Mouse (Mus musculus): Measurements from ENCODE around the gene Bbs1.
"Not testable (repeated sequence)": the region's sequence is repeated elsewhere in the genome, so short reads cannot be mapped to it uniquely, and the experiment has no call there.

Bbs1 gene

GRCm38 (mm10) chr19:4891798-4892197, 14.6 kb downstream of the Bbs1 start:
- in situ Hi-C loops (cut with MboI; ENCODE audit: unreplicated experiment in 2 of 2), result no loop called here

- in situ Hi-C loops (cut with MboI; ENCODE audit: unreplicated experiment in 2 of 2), result no loop called here
These were observed 16.6 kb downstream of the Bbs1 start for GRCm38 (mm10) chr19:4889791-4890190.

GRCm38 (mm10) chr19:4883961-4884360, 22.5 kb downstream of the Bbs1 start:
- in situ Hi-C loops (cut with MboI; ENCODE audit: unreplicated experiment in 2 of 2), result no loop called here

GRCm38 (mm10) chr19:4879324-4879703, 27.1 kb downstream of the Bbs1 start:
- in situ Hi-C loops (cut with MboI; ENCODE audit: unreplicated experiment in 2 of 2), result no loop called here

GRCm38 (mm10) chr19:4878405-4879323, 27.8 kb downstream of the Bbs1 start, which contains the start of gene Zdhhc24:
Gene Zdhhc24, plus strand, starts transcription at chr19:4878668.
- in situ Hi-C loops (cut with MboI; ENCODE audit: unreplicated experiment in 2 of 2), result no loop called here

GRCm38 (mm10) chr19:4877785-4878184, 28.6 kb downstream of the Bbs1 start, which contains the start of gene Actn3:
Gene Actn3, minus strand, starts transcription at chr19:4877909.
- in situ Hi-C loops (cut with MboI; ENCODE audit: unreplicated experiment in 2 of 2), result no loop called here

GRCm38 (mm10) chr19:4876755-4877154, 29.7 kb downstream of the Bbs1 start:
- in situ Hi-C loops (cut with MboI; ENCODE audit: unreplicated experiment in 2 of 2), result no loop called here

GRCm38 (mm10) chr19:4876241-4876640, 30.2 kb downstream of the Bbs1 start:
- in situ Hi-C loops (cut with MboI; ENCODE audit: unreplicated experiment in 2 of 2), result no loop called here

- in situ Hi-C loops (cut with MboI; ENCODE audit: unreplicated experiment in 2 of 2), result not testable (repeated sequence)
These were observed 31.8 kb downstream of the Bbs1 start for GRCm38 (mm10) chr19:4874613-4875012.

- in situ Hi-C loops (cut with MboI; ENCODE audit: unreplicated experiment in 2 of 2), result no loop called here
These were observed 41.3 kb downstream of the Bbs1 start for GRCm38 (mm10) chr19:4865147-4865546.

- in situ Hi-C loops (cut with MboI; ENCODE audit: unreplicated experiment in 2 of 2), result no loop called here
These were observed 43.4 kb downstream of the Bbs1 start for GRCm38 (mm10) chr19:4863048-4863447.

- in situ Hi-C loops (cut with MboI; ENCODE audit: unreplicated experiment in 2 of 2), result no loop called here
These were observed 47.3 kb downstream of the Bbs1 start for GRCm38 (mm10) chr19:4859081-4859480.

- in situ Hi-C loops (cut with MboI; ENCODE audit: unreplicated experiment in 2 of 2), result no loop called here
These were observed 50.5 kb downstream of the Bbs1 start for GRCm38 (mm10) chr19:4855951-4856350.

GRCm38 (mm10) chr19:4855470-4855820, 51.0 kb downstream of the Bbs1 start:
- in situ Hi-C loops (cut with MboI; ENCODE audit: unreplicated experiment in 2 of 2), result no loop called here

- in situ Hi-C loops (cut with MboI; ENCODE audit: unreplicated experiment in 2 of 2), result no loop called here
These were observed 51.6 kb downstream of the Bbs1 start, which contains the start of gene Ctsf for GRCm38 (mm10) chr19:4854552-4855469. Gene Ctsf, plus strand, starts transcription at chr19:4855130.

GRCm38 (mm10) chr19:4850281-4850680, 56.1 kb downstream of the Bbs1 start:
- in situ Hi-C loops (cut with MboI; ENCODE audit: unreplicated experiment in 2 of 2), result no loop called here

- in situ Hi-C loops (cut with MboI; ENCODE audit: unreplicated experiment in 2 of 2), result loop anchor here in 1 of 2 experiments (10.0 kb wide), 1 partner anchor 215 kb away; no protein-coding TSS in a partner anchor
These were observed 56.6 kb downstream of the Bbs1 start for GRCm38 (mm10) chr19:4849800-4850199.

- in situ Hi-C loops (cut with MboI; ENCODE audit: unreplicated experiment in 2 of 2), result loop anchor here in 1 of 2 experiments (10.0 kb wide), 1 partner anchor 213 kb away; no protein-coding TSS in a partner anchor
These were observed 58.9 kb downstream of the Bbs1 start for GRCm38 (mm10) chr19:4847490-4847889.

GRCm38 (mm10) chr19:4845846-4846245, 60.6 kb downstream of the Bbs1 start:
- in situ Hi-C loops (cut with MboI; ENCODE audit: unreplicated experiment in 2 of 2), result loop anchor here in 1 of 2 experiments (10.0 kb wide), 1 partner anchor 211 kb away; no protein-coding TSS in a partner anchor

GRCm38 (mm10) chr19:4842611-4843010, 63.8 kb downstream of the Bbs1 start:
- in situ Hi-C loops (cut with MboI; ENCODE audit: unreplicated experiment in 2 of 2), result loop anchor here in 1 of 2 experiments (10.0 kb wide), 1 partner anchor 208 kb away; no protein-coding TSS in a partner anchor

GRCm38 (mm10) chr19:4840848-4841247, 65.6 kb downstream of the Bbs1 start:
- in situ Hi-C loops (cut with MboI; ENCODE audit: unreplicated experiment in 2 of 2), result loop anchor here in 1 of 2 experiments (10.0 kb wide), 1 partner anchor 206 kb away; no protein-coding TSS in a partner anchor

Data from v-Abl transformed pro-B cells (cell line).